In genomic region chr10:51941192-51941591, GRCm38 (mm10) we compare ENCODE assay signal across 14 mouse cellular contexts.
"Had no signal": no experiment of that assay in that cellular context is flagged by ENCODE, and none has a peak within 500 bp of the region (broad histone marks: within the 10 kb centered on the region; RNA-seq: fewer than 3 reads in every experiment).

No protein-coding gene starts in this region.

- H3K9ac ChIP-seq: lung, embryonic 14.5 days; midbrain, embryonic 13.5 days; midbrain, embryonic 15.5 days; neural tube, embryonic 12.5 days; stomach, embryonic 15.5 days had no signal

- H3K4me3 ChIP-seq: midbrain, embryonic 10.5 days; midbrain, embryonic 13.5 days; midbrain, embryonic 15.5 days; neural tube, embryonic 12.5 days; stomach, embryonic 15.5 days had no signal

- DNase-seq: lung, adult 18-20 months; lung, embryonic 14.5 days; lung, postnatal 10 days; lung, postnatal 4 days; right cerebral cortex, postnatal 14 days; thymus, adult 2 months; thymus, postnatal 25 days; thymus, postnatal 4 days had no signal

- H3K4me2 ChIP-seq: lung, embryonic 14.5 days; midbrain, embryonic 13.5 days; midbrain, embryonic 15.5 days; neural tube, embryonic 12.5 days; stomach, embryonic 15.5 days had no signal

- H3K36me3 ChIP-seq: midbrain, embryonic 10.5 days; midbrain, embryonic 13.5 days; midbrain, embryonic 15.5 days; neural tube, embryonic 12.5 days; stomach, embryonic 15.5 days had no signal

- H3K27ac ChIP-seq: midbrain, embryonic 10.5 days; midbrain, embryonic 13.5 days; midbrain, embryonic 15.5 days; neural tube, embryonic 12.5 days; stomach, embryonic 15.5 days; stomach, postnatal 0 days had no signal

- H3K27me3 ChIP-seq: midbrain, embryonic 13.5 days; midbrain, embryonic 15.5 days; neural tube, embryonic 12.5 days; stomach, embryonic 15.5 days had no signal

- H3K9me3 ChIP-seq: midbrain, embryonic 10.5 days; midbrain, embryonic 13.5 days; midbrain, embryonic 15.5 days; neural tube, embryonic 12.5 days; stomach, embryonic 15.5 days had no signal

- H3K4me1 ChIP-seq: midbrain, embryonic 13.5 days; midbrain, embryonic 15.5 days; stomach, embryonic 15.5 days had no signal

- ATAC-seq: midbrain, embryonic 13.5 days; midbrain, embryonic 15.5 days had no signal
